Mouse (Mus musculus): Measurements from ENCODE around the gene Opa1. TPM values are rescaled to one million over a fixed set of nuclear protein-coding genes. Genes with fewer than 3 reads are reported as not detected.
A peak's percentile ranks its signal among the peaks of the same experiment; 100 is the strongest.

Gene Opa1
- polyA plus RNA-seq, 1 experiment from 2014 or later: 53.1 TPM

DNA sequence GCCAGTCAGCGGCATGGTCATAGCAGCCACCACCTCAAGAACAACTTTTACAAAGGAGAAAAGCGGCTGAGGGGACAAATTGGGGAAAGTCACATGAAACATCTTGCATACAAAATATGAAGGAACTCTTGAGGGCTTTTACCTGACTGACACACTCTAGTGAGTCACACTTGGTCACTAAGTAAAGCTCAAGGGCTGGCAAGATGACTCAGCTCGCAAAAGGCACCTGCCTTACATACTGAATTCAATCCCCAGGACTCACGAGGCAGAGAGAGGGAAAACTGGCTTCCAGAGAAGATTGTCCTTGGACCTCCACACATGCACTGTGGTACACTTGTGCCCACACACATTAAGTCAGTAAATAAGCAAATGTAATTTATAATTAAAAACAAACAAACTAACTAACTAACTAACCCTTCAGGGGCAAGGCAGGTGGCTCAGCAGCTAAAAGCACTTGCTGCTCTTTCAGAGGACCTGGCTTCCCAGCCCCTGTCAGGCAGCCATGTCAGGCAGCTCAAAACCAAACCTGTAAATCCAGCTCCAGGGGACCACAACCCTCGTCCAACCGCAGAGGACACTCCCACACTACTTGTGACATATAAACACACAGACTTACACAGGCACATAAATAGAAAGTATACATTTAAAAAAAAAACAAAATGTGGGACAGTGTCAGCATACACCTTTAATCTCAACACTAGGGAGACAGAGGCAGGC, 84.1 kb downstream of the Opa1 start:
- WGBS: 87% methylated on average over 6 of the region's 6 CpGs
- no peak for ATAC-seq
- Histone ChIP-seq H3K27me3 (replicated peaks; ENCODE audit: control insufficient read depth, insufficient read depth, low read length) (no peaks in the 10 kb centered on the region), H3K9me3 (ENCODE audit: control insufficient read depth, low read length) (no peaks in the 10 kb centered on the region), H3K4me3 (replicated peaks; ENCODE audit: low read length) (no peak overlapping the region), H3K4me2 (ENCODE audit: low read length) (no peak overlapping the region), H3K9ac (replicated peaks; ENCODE audit: low read depth, low read length) (no peak overlapping the region), H3K36me3 (ENCODE audit: control insufficient read depth, insufficient read depth) (no peaks in the 10 kb centered on the region), H3K27ac (ENCODE audit: low read length) (no peak overlapping the region), H3K4me1 (replicated peaks; ENCODE audit: control insufficient read depth, insufficient read depth, low read length) (peaks cover 25% of the 10 kb centered on the region)

DNA sequence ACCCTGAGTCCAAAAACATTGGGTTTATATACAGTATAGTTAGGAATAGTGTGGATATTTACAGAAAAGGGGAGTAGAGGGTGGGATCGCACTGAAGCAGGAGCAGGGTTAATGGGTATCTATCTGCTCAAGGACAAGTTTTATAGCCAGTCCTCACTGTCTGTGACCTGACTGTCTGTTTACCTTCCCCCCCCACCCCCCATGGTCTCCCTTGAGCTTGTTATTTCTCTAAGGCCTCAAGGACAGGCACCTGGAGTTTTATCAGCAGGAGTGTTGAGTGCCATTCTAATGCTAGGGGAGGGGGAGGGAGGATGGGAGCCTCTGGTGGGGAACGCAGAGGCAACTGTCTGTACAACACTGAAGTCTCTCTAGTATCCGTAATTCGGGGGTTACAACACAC, 85.3 kb downstream of the Opa1 start:
- H3K36me3 ChIP-seq (ENCODE audit: control insufficient read depth, insufficient read depth): no peaks in the 10 kb centered on the region
- H3K27ac ChIP-seq (ENCODE audit: low read length): no peak overlapping the region
- no peak overlapping the region for H3K9ac ChIP-seq (replicated peaks; ENCODE audit: low read depth, low read length)
- H3K4me1 ChIP-seq (replicated peaks; ENCODE audit: control insufficient read depth, insufficient read depth, low read length): peaks cover 13% of the 10 kb centered on the region
- H3K4me2 ChIP-seq (ENCODE audit: low read length): no peak overlapping the region
- H3K27me3 ChIP-seq (replicated peaks; ENCODE audit: control insufficient read depth, insufficient read depth, low read length): no peaks in the 10 kb centered on the region
- no peaks in the 10 kb centered on the region for H3K9me3 ChIP-seq (ENCODE audit: control insufficient read depth, low read length)
- WGBS: 71% methylated on average over 4 of the region's 4 CpGs
- ATAC-seq: no peak
- H3K4me3 ChIP-seq (replicated peaks; ENCODE audit: low read length): no peak overlapping the region

DNA sequence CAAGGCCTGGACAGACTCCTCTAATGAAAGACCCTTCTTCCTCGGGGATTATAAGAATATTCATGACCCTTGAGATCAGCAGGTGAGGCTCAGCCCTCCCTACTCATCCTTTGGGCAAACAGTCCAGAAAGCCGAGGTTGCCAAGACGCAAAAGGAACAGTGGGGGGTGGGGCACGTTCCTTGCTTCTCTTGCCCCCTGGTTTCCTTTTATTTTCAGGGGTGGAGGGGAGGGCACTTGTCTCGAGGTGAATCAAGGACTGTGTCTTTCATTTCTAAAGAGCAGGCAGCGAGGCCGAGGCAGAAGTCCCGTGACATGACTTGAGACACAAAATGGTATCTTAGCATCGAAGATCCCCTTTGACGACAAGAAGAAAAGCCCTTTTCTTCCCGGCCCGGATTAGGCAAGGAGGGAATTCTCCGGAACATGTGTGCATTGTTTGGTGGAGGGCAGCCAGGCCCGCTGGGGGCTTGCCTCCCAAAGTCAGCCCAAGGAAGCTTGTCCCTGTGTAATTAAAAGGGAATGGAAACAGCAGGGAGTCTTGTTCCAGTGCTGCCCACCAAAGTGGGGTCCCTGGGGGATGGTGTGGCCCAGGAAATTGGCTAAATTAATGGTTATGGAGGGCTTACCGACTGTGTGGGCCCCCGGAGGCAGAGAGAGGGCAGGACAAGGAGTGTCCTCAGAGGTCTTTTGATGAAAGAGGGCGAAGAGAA, 88.0 kb downstream of the Opa1 start:
- H3K36me3 ChIP-seq (ENCODE audit: control insufficient read depth, insufficient read depth): no peaks in the 10 kb centered on the region
- peaks cover 9% of the 10 kb centered on the region; the same call in 1 of the 2 replicates for H3K4me1 ChIP-seq (replicated peaks; ENCODE audit: control insufficient read depth, insufficient read depth, low read length)
- 7% methylated on average over 17 of the region's 17 CpGs for WGBS
- no peak overlapping the region for H3K9ac ChIP-seq (replicated peaks; ENCODE audit: low read depth, low read length)
- no peak overlapping the region for H3K4me2 ChIP-seq (ENCODE audit: low read length)
- no peaks in the 10 kb centered on the region for H3K9me3 ChIP-seq (ENCODE audit: control insufficient read depth, low read length)
- no peak overlapping the region for H3K27ac ChIP-seq (ENCODE audit: low read length)
- H3K27me3 ChIP-seq (replicated peaks; ENCODE audit: control insufficient read depth, insufficient read depth, low read length): no peaks in the 10 kb centered on the region
- ATAC-seq: peak; percentile 28; the same call in 1 of the 2 replicates
- no peak overlapping the region for H3K4me3 ChIP-seq (replicated peaks; ENCODE audit: low read length)

DNA sequence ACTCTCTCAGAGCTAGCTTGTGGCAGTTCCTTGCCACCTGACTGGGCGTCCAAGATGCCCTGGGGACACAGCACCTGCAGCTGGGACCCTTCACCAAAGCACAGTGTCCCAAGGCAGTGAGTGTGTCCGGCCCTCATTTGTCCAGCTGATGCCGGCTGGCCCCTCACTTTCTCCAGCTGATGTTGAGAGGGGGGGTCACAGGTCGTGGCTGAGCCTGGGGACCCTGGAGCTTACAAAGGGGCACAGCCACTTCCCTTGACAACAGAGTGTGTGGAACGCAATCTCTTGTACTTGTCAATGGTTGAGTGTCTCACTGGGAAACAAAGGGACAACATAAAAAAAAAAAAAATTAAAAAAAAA, 88.5 kb downstream of the Opa1 start:
- H3K36me3 ChIP-seq (ENCODE audit: control insufficient read depth, insufficient read depth): no peaks in the 10 kb centered on the region
- H3K9me3 ChIP-seq (ENCODE audit: control insufficient read depth, low read length): no peaks in the 10 kb centered on the region
- H3K4me2 ChIP-seq (ENCODE audit: low read length): no peak overlapping the region
- ATAC-seq: no peak
- no peak overlapping the region for H3K9ac ChIP-seq (replicated peaks; ENCODE audit: low read depth, low read length)
- 16% methylated on average over 5 of the region's 5 CpGs for WGBS
- H3K4me3 ChIP-seq (replicated peaks; ENCODE audit: low read length): no peak overlapping the region
- no peak overlapping the region for H3K27ac ChIP-seq (ENCODE audit: low read length)
- H3K27me3 ChIP-seq (replicated peaks; ENCODE audit: control insufficient read depth, insufficient read depth, low read length): no peaks in the 10 kb centered on the region
- H3K4me1 ChIP-seq (replicated peaks; ENCODE audit: control insufficient read depth, insufficient read depth, low read length): peaks cover 9% of the 10 kb centered on the region; the same call in 1 of the 2 replicates

DNA sequence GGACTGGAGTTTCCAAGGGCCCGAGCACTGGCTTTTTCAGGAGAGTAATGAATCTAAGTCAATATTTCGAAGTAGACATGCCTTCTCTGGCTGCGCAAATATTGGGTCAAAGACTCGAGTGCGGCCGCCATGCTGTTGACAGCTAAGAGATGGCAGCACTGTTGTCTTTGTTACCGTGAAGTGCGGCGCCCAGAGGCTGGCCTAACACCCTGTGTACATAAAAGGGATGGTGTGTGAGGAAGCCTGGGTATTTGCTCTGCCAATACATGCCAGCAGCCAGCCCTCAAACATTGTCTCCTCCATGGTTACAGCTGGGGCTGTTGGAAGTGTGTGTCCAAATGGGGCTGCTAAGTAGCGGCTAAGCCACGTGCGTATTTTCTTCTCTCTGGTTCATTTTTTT, 89.3 kb downstream of the Opa1 start:
- Histone ChIP-seq H3K36me3 (ENCODE audit: control insufficient read depth, insufficient read depth) (no peaks in the 10 kb centered on the region), H3K9me3 (ENCODE audit: control insufficient read depth, low read length) (no peaks in the 10 kb centered on the region), H3K4me3 (replicated peaks; ENCODE audit: low read length) (no peak overlapping the region), H3K4me1 (replicated peaks; ENCODE audit: control insufficient read depth, insufficient read depth, low read length) (peaks cover 9% of the 10 kb centered on the region; the same call in 1 of the 2 replicates), H3K4me2 (ENCODE audit: low read length) (no peak overlapping the region), H3K9ac (replicated peaks; ENCODE audit: low read depth, low read length) (no peak overlapping the region), H3K27me3 (replicated peaks; ENCODE audit: control insufficient read depth, insufficient read depth, low read length) (no peaks in the 10 kb centered on the region), H3K27ac (ENCODE audit: low read length) (no peak overlapping the region)
- no peak for ATAC-seq
- 72% methylated on average over 12 of the region's 12 CpGs for WGBS

DNA sequence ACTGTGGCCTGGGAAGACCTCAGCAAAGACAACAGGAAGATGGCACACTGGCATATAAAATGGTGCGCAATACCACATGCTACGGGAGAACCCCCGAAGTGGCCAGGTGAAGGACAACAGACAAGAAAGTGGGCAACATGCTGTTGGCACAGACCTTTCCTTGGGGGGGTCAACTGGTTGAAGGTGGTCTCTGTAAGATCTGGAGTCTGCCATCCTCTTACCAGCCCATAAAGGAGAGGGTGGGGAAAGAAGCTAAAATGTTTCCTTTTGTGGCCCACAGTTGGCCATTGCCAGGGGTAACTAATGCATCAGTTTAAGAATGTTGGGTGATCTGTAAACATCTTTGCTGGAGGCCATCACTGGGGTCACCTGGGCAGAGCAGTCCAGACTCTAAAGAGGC, 91.7 kb downstream of the Opa1 start:
- WGBS: 96% methylated on average over 3 of the region's 3 CpGs
- Histone ChIP-seq H3K9ac (replicated peaks; ENCODE audit: low read depth, low read length) (no peak overlapping the region), H3K36me3 (ENCODE audit: control insufficient read depth, insufficient read depth) (no peaks in the 10 kb centered on the region), H3K27ac (ENCODE audit: low read length) (no peak overlapping the region), H3K4me1 (replicated peaks; ENCODE audit: control insufficient read depth, insufficient read depth, low read length) (peaks cover 9% of the 10 kb centered on the region; the same call in 1 of the 2 replicates), H3K4me3 (replicated peaks; ENCODE audit: low read length) (no peak overlapping the region), H3K4me2 (ENCODE audit: low read length) (no peak overlapping the region), H3K9me3 (ENCODE audit: control insufficient read depth, low read length) (no peaks in the 10 kb centered on the region), H3K27me3 (replicated peaks; ENCODE audit: control insufficient read depth, insufficient read depth, low read length) (no peaks in the 10 kb centered on the region)
- ATAC-seq: no peak

DNA sequence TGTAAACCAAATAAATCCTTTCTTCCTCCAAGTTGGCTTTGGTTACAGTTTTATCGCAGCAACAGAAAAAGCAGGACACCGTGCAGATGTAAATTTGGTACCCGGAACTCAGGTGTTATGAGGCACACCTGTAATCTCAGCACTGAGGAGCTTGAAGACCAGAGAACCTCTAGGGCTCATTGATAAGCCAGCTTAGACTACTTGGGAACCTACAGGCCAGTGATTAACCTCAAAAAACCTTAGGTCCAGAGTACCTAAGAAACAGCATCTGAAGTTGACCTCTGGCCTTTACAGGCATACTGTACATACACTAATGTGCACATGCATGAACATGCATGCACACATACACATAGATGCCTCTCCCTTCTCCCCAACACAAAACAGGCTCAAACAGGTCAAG, 94.1 kb downstream of the Opa1 start:
- ATAC-seq: no peak
- H3K36me3 ChIP-seq (ENCODE audit: control insufficient read depth, insufficient read depth): no peaks in the 10 kb centered on the region
- H3K4me1 ChIP-seq (replicated peaks; ENCODE audit: control insufficient read depth, insufficient read depth, low read length): no peaks in the 10 kb centered on the region
- 99% methylated on average over 3 of the region's 3 CpGs for WGBS
- no peaks in the 10 kb centered on the region for H3K9me3 ChIP-seq (ENCODE audit: control insufficient read depth, low read length)
- no peak overlapping the region for H3K9ac ChIP-seq (replicated peaks; ENCODE audit: low read depth, low read length)
- H3K27ac ChIP-seq (ENCODE audit: low read length): no peak overlapping the region
- no peaks in the 10 kb centered on the region for H3K27me3 ChIP-seq (replicated peaks; ENCODE audit: control insufficient read depth, insufficient read depth, low read length)
- H3K4me2 ChIP-seq (ENCODE audit: low read length): no peak overlapping the region
- H3K4me3 ChIP-seq (replicated peaks; ENCODE audit: low read length): no peak overlapping the region

DNA sequence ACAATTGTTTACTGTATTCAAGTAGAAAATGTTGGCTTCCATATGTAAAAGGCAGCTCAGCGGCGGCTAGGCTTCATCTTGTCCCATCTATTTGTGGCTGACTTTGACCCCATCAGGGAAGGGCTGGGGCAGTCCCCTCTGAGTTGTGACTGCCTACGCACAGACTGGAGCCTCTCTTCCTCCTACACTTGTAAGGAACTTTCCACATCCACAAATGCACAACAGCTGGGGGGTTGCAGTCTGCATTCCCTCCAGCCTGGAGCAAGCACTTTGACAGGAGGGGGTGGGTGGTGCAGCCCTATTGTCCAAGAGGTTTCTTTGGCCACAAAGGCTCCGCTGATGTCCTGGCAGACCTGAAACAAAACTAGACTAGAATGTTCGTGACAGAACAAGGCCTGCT, 100.5 kb downstream of the Opa1 start:
- no peak for ATAC-seq
- Histone ChIP-seq H3K27me3 (replicated peaks; ENCODE audit: control insufficient read depth, insufficient read depth, low read length) (no peaks in the 10 kb centered on the region), H3K36me3 (ENCODE audit: control insufficient read depth, insufficient read depth) (no peaks in the 10 kb centered on the region), H3K4me3 (replicated peaks; ENCODE audit: low read length) (no peak overlapping the region), H3K9ac (replicated peaks; ENCODE audit: low read depth, low read length) (no peak overlapping the region), H3K27ac (ENCODE audit: low read length) (no peak overlapping the region), H3K4me2 (ENCODE audit: low read length) (no peak overlapping the region), H3K4me1 (replicated peaks; ENCODE audit: control insufficient read depth, insufficient read depth, low read length) (peaks cover 18% of the 10 kb centered on the region), H3K9me3 (ENCODE audit: control insufficient read depth, low read length) (peaks cover 3% of the 10 kb centered on the region; the same call in 1 of the 2 replicates)
- 67% methylated on average over 5 of the region's 5 CpGs for WGBS

DNA sequence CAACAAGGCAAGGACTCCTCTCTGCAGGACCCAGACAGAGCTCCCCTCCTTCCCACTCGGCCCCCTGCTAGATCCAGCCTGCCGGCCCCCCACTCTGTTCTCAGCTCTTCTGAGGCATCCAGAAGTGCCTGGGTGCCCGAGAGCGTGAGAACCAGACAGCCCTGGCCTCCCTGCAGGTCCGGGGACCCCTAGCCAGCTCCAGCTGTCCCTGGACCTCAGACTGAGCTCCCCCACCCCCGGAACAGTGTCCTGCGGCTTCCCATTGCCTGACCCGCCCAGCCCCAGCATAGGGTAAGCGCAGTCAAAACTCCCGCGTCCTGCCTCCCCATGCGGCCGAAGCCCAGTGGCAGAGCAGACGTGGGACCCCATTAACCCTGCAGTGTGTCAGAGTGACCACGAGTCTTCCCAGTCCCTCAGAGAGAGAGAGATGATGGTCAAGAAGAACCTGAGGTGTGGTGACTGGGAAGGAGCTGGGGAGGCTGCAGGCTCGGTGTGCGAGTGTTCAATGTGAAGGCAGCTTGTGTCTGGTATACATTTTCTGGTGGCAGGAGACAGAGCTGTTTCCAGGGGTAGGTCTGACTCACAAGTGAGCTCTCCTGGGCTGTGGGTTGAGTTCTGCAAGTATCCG, 101.5 kb downstream of the Opa1 start:
- Histone ChIP-seq H3K27me3 (replicated peaks; ENCODE audit: control insufficient read depth, insufficient read depth, low read length) (no peaks in the 10 kb centered on the region), H3K9ac (replicated peaks; ENCODE audit: low read depth, low read length) (no peak overlapping the region), H3K27ac (ENCODE audit: low read length) (no peak overlapping the region), H3K4me1 (replicated peaks; ENCODE audit: control insufficient read depth, insufficient read depth, low read length) (peaks cover 18% of the 10 kb centered on the region), H3K4me3 (replicated peaks; ENCODE audit: low read length) (no peak overlapping the region), H3K4me2 (ENCODE audit: low read length) (no peak overlapping the region), H3K9me3 (ENCODE audit: control insufficient read depth, low read length) (peaks cover 3% of the 10 kb centered on the region; the same call in 1 of the 2 replicates), H3K36me3 (ENCODE audit: control insufficient read depth, insufficient read depth) (no peaks in the 10 kb centered on the region)
- 72% methylated on average over 18 of the region's 18 CpGs for WGBS
- ATAC-seq: no peak
